Mouse (Mus musculus): Measurements from ENCODE around the gene Slc9a9.
A peak's percentile ranks its signal among the peaks of the same experiment; 100 is the strongest.

Gene Slc9a9

DNA sequence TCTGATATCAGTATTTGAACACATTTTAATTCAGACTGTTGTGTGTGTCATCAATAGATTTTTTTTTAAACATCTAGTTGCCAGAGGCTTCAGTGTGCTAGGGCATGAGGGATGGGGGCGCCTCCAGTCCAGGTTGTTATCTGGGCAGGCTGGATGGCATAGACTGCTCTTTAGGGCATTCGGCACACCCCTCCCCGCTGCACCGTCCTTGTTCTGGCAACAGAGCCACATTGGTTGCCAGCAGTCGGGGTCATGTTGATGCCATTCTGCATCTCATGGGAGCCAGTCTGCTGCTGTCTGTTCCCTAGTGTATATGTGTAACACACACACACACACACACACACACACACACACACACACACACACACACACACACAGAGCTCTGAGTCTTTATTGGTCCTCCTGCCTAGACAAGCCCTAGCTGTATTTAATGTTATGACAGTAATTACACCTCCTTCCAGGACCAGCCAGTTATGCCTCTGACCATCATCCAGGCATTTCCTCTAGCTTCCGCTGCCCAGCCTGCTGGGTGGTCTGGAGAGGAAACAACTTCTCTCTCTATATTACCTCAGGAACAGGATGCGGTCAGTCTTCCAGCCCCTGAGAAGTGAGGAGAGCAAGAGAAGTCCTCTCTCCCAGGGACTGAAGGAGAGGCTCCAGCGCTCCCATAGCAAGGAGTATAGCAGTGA lies 63.0 kb downstream of the Slc9a9 start:
- no peak for DNase-seq (ENCODE audit: low read depth)

DNA sequence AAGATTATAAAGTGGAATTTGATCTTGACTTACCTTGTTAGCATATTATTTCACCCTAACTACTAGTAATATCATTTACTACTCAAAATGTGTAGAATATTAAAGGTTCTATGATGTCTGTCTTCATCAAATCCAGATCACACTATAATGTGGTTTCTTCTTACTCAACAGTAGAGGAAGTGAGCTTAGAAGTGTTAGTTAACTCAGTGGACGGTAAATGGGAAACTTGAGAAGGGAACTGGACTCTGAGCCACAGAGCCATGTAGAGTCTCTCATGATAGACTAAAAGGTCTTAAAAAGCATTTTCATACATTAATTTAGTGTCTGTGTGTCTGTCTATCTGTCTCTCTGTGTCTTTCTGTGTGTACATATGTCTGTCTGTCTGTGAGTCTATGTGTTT lies 64.6 kb downstream of the Slc9a9 start:
- no peak for DNase-seq (ENCODE audit: low read depth)

DNA sequence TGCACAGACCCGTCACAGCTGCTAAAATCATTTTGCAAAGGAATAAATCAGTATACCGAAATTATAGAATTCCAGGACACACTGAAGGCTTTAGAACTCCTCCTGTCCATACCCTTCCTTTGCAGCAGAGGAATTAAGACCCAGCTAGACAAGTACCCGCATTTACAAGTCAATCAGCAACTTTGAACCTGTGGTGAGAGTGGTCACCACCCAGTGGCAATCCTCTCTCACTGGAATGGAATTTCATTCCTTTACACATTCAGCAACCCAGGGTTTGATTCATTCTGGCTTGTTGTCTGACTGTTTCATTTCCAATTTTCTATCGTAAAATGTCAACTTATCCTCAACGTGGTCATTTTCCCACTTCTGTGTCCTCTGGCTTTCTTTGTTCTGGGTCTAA lies 67.5 kb downstream of the Slc9a9 start:
- no peak for DNase-seq (ENCODE audit: low read depth)

DNA sequence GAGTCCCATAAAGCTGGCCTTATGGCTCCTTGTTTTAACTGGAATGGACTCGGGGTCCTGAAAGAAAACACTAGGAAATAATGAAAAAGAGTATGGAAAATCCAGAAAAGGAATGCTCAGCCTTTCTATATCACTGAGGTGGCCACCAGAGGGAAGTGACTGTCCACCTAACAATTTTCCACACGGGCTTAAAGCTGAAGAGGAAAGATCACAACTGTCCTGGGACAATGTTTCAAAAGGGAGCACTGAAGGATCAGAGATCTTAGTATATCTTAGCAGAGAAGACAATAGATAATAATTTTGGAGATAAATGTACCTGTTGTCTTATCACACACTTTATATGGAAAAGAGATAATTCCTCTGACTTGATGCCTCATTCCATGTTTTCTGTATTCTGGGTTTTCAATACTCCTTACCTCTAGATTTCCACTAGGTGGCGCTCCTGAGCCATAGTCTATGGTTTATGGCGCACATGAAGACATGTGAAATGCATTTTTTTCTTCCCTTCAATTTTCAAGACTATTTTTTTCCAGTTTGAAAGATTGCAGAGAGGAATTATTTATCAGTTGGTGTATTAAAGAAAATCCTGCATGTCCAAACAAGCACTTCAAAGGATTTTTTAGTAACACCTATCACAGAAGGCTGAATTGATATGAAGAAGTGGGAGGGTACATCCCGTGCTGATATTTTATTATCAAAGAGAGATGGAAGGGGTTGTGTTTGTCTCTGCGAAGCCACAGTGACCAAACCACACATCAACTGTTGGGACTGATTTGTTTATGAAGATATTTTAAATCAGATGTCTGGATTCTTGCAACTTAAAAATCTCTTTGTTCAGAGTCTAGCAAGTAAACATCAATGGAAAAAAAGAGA lies 69.1 kb downstream of the Slc9a9 start:
- peak; percentile 83 for DNase-seq (ENCODE audit: low read depth)

DNA sequence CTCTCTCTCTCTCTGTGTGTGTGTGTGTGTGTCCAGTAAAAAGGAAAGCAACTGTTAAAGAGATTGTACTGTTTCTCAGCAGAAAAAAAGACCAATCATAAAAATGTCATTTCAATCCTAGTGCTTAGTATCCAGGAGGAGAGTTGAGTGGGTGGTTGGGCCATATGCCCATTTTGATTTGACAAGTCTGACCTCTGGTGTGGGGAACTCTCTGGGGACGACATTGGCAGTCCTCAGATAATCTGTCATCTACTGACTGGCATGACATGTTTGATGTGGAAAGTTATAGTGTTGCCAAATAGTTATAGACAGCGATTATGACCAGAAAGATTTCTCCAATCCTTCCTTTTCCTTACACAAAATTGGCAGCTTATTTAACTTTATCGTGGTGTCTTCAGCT lies 71.1 kb downstream of the Slc9a9 start:
- no peak for DNase-seq (ENCODE audit: low read depth)

DNA sequence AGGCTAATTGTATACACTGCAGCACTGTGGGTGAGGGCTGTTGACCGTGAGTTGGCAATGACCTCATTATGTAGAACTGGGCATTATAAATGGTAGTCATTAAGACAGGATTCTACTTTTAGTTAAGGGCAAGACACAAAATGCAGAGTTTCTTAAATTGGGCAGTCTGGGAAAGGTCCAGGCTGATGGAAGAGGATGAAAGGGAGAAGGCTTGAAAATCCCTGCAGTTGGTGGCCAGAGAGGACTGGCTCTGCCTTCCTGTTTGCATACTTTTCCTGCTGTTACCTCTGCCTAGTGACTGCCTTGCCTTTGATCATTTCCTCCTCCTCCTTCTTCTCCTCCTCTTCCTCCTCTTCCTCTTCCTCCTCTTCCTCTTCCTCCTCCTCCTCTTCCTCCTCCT lies 73.6 kb downstream of the Slc9a9 start:
- DNase-seq (ENCODE audit: low read depth) = no peak

DNA sequence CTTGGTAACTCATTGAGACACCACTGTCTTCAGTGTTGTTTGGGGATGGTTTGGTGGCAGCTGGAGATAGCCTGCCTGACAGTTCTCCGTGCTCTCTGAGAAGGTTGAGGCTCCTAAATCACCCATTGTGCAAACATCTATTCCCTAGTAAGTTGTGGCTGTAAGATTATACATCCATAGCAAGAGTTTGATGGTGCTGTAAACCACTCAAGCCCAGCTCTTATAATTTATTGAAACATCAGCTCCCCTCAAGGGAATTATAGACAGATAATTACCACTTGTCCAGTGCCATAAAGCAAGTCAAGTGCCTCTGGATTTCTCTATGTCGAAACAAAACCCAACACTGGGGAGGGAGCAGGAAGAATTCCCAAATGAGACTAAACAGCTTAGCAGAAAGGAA lies 78.8 kb downstream of the Slc9a9 start:
- no peak for DNase-seq (ENCODE audit: low read depth)

DNA sequence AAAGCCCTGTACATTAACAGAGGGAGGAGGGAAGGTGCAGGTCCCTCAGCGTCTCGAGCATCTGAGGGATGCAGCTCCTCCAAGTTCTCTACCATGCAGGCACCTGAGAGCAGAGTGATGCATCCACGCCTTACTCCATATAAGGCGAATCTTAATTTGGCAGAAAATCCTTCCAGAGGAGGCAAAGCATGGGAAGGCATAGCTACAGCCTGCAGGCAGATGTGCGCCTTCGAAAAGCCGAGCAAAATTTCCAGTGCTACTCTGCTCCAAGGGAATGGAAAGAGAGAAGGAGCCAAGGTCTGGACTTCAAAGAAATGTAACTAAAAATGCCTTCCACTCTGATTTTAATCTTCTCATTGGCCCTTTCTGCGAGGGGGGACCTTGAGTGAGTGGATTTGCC lies 80.5 kb downstream of the Slc9a9 start:
- no peak for DNase-seq (ENCODE audit: low read depth)

DNA sequence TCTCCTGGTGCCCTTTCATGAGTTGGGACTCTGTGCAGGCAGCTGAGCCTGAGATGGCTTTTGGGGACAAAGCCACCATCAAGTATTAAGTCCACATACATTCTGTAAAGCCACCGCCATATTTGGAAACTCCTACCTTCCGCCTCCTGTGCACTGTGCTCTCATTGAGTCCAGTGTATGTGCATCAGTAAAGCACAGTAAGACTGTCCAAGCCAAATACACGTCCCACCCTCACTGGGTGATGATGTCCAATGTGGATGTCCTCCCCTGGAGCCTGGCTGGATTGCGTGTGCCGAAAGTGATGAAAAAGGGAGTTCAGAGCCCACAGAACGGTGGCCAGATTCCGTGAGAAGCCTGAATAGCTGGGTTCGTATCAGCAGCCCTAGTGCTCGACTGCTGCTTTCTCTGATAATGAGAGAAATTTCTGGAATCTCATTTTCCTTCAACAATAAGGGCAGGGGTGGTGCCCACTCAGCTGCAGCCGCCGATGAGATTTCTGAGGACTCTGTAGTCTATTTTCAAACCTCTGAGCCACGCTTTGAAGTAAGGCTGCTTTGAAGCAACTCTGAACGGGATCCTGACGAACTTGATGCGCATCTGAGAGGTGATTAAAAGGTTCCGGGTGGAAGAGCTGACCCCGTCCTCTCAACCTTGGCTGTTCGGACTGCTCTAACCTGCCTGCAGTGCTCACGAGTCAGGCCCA lies 81.4 kb downstream of the Slc9a9 start:
- no peak for DNase-seq (ENCODE audit: low read depth)

DNA sequence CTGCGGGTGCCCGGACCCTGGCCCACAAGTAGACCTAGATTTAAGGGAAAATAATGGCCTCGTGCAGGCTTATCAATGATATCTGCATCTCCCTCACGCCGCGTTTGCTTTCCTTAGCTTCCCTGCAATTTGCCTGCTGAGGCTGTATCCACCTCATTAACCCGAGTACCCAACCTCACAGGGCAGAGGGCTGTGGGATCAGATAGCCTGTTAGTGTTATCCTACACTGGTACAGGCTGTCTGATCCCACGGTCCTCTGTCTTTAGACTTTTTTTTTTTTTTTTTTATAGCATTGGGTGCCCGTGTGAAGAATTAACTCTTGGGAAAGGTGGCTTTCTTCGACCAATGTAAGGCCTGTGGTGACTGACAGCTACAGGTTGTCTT lies 81.9 kb downstream of the Slc9a9 start:
- no peak for DNase-seq (ENCODE audit: low read depth)

DNA sequence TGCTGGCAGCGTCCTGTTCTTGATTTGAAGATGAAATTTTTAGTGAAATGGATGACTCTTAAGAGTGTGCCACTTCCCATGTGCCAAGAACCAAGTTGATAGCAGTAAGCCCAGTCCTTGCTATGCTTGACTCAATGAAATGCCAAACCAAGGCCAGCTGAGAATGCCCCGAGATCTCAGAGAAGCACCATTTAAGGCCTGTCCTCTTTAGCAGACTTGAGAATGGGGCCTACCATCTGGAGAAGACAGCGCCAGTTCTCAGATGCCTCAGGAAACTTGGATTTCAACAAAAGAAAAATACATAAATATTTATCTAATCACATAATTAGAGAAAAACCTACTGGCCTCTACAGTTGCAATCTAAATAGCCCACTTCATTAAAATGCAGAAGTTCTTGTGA lies 82.4 kb downstream of the Slc9a9 start:
- no peak for DNase-seq (ENCODE audit: low read depth)

DNA sequence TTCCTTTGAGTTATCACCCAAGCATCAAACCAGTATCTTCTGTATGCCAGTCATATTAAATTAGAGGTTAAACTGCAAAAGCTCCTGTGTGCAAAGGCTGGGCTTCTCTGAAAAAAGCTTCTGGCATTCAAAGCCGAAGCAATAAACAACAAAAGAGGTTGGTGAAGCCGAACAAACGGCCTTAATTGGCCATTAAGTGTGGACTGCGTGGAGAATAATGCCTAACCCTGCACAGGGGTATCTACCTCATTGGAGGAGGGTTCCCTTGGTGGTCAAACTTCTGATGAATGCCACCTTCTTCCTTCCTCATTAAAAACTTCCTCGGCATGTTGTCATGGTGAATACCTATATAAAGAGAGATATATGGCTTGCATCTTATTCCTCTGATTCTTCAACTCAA lies 90.2 kb downstream of the Slc9a9 start:
- DNase-seq (ENCODE audit: low read depth) = no peak

DNA sequence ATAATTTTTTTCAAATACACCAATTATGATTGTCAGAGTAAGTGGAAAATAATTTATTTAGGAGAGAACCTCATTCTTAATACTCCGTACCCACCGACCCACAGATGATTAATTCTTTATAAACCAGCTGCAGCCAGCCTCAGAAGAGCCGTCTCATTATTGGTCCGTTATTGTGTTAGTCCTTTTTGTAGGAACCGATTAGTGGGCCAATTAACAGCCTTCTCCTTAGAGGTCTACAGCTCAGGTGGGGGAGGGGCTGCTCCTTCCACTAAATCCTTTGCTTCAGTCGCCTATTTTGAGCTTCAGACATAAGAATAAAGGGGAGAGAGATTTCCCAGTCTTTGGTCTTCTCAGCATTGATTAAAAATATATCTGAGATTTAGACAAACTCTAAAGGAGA lies 98.4 kb downstream of the Slc9a9 start:
- no peak for DNase-seq (ENCODE audit: low read depth)

DNA sequence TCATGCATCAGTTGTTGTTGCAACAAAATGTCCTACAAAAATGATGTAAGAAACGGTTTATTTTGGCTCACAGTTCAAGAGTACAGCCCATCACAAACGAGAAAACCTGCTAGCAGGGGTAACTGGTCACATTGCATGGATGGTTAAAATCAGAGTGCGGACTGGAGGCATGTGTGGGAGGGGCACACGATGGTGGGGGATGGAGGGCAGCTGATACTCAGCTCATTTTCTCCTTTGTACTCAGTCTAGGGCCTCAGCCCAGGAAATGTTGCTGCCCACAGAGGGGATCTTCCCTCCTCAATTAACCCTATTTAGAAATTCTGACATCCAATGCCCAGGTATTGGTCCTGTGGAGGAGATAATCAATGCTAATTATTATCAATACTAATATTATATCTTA lies 98.8 kb downstream of the Slc9a9 start:
- no peak for DNase-seq (ENCODE audit: low read depth)

DNA sequence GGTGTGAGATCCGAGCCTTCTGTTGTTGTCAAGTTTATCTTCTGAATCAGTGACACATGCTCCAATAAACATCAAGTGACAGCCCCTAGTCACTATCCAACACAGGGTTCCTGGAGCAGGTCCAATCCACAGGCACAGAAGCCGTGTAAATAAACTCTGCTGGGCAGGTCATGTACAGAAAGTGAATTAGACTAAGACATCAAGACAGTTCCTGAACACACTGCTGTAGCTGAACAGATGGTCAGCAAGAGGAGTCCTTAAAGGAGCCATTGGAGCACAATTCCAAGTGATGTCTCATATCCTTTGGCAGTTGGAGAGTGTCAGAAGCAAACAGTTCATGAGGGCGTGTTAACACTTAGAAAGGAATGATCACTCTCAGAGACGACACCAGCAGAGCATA lies 103.6 kb downstream of the Slc9a9 start:
- DNase-seq (ENCODE audit: low read depth) = no peak

DNA sequence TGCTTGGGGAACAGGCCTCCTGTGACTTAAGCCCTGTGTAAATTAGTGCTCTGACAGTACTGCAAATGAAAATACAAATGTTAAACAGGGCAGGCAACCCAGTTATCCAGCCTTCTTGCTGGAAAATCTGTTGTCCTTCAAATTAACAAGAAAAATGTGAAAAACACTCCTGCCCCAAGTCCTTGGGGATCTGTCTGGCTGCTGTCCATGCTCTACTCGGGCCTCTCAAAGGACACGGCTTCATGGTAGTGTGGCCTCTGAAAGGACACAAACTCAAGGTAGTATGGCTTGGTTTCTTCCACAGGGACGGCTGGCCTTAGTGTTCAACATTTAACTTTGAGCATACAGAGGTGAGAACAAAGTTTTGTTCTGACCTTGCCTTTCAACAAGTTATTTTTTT lies 118.6 kb downstream of the Slc9a9 start:
- DNase-seq (ENCODE audit: low read depth) = no peak

DNA sequence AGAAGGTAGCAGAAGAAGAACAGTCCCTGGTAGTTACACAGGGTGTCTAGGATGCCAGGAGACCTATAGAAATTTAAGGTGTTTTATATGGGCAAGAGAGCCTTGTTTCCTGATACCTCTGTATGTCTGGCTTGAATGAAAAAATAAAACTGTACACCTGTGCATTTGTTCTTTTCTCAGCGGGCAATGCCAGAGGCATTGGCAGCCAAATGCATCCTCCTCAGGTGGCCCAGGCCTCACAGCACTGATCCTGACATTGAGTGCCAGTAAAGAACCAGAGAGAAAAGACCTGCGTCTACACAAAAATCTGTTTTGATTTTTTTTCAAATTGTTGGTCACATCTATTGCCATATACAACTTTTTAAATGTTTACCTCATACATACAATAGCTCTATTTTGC lies 121.3 kb downstream of the Slc9a9 start:
- no peak for DNase-seq (ENCODE audit: low read depth)

DNA sequence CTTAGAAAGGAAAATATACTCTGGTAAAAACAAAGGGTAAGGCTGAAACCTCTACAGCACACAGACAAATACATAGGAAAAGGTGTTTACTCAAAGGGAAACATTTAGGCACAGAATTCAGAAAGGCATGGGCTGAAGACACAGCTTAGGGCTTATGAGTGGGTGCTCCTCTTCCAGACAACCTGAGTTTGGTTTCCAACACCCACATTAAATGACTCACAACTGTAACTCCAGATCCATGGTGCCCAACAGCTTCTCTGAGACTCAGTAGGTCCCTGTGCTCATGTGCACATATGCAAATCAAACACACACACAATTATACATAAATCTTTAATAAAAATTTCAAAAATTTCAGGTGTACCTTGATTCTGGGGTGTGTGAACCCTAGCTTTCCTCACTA lies 133.4 kb downstream of the Slc9a9 start:
- DNase-seq (ENCODE audit: low read depth) = no peak

DNA sequence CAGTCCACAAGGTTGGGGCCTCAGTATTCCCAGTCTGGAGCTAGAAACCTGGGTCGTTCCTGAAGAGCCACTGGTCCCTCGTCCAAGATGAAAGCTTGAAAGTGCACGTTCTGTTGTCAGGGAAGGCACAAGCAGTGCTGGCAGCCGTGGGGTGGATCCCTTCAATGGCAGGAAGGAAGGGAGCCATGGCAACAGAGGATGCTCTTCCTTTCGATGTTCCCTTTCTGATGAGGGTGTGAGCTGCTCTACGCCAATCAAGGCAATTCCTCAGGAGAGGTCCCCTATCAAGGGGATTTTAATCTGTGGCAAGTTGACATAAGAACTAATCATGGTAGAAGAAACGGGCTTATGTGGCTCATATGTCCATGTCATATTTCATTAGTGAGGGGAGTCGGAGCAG lies 135.8 kb downstream of the Slc9a9 start:
- no peak for DNase-seq (ENCODE audit: low read depth)

DNA sequence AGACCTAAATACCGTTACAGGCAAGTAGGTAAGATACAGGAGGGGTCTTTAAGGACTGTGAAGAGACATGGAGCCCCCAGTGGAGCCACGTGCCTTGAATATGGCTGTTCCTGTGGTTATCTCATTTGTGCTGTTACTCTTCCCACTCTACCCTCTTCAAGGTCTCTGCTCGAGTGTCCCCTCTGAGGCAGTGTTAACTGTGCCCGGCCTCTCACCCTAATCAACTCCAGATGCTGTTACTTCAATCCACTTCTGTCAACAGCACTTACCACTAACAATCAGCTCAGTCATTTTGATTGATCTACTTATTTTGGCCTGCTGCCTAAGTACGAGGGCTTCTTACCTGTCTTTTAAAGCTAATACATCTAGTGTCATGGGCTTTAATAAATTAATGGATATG lies 145.8 kb downstream of the Slc9a9 start:
- DNase-seq (ENCODE audit: low read depth) = no peak

DNA sequence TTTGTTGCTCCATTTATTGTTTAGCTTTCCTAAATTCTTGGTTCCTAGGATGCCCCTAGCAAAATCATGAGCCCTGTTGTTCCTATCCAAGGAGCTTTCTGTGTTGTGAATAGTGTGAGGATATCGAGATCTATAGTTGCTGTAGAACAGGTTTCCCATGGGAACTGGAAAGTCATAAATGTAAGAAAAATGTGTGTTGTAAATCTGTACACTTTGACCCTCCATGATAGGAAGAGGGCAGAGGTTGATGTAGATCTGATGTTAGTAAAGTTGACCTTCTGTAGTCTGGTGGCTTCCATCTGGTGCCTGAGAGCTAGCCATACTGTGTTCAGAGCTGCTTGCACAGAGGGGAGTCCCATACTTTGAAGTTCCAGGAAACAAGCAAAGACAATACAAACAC lies 151.6 kb downstream of the Slc9a9 start:
- DNase-seq (ENCODE audit: low read depth) = no peak

DNA sequence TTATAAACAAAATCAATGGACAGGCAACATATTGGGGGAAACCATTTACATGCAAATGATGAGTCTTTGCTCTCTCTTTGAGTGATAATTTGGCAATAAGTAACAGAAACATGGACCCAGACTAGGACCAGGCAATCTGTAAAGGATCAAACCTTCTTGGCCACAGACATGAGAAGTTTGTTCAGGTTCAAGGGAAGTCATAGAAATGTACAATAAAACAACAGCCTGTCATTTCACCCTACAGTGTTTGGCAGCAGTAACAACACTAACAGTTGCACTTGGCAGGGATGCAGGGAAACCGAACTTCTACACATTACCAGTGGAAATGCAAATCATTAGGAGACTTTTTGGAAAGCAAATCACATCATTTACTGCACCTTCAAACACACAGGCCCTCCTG lies 164.1 kb downstream of the Slc9a9 start:
- DNase-seq (ENCODE audit: low read depth) = no peak

DNA sequence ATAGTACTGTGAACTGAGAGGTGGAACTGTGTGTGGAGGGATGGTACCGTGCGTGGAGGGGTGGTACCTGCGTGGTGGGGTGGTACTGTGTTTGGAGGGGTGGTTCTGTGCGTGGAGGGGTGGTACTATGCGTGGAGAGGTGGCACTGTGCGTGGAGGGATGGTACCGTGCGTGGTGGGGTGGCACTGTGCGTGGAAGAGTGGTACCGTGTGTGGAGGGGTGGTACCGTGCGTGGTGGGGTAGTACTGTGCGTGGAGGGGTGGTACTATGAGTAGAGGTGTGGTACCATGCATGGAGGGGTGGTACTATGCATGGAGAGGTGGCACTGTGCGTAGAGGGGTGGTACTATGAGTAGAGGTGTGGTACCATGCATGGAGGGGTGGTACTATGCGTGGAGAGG lies 167.7 kb downstream of the Slc9a9 start:
- DNase-seq (ENCODE audit: low read depth) = no peak

All from NIH3T3 (cell line).